Mouse (Mus musculus) lung, embryonic 15.5 days (tissue): Measurements from ENCODE around the gene Vmn1r45. TPM values are rescaled to one million over a fixed set of nuclear protein-coding genes. Genes with fewer than 3 reads are reported as not detected.
"Not testable (repeated sequence)": the region's sequence is repeated elsewhere in the genome, so short reads cannot be mapped to it uniquely, and the experiment has no call there.

Source experiments
- ATAC-seq: fragments of 200-750 bp; cut with Nextera tagmentation; 2 replicates; pipeline ENCODE4 v1.8.0; 2017; ENCODE audit warnings: moderate number of reproducible peaks, borderline replicate concordance; ENCODE audit not compliant: low FRiP score, low TSS enrichment; ENCODE audit errors: extremely low read depth
- H3K27ac ChIP-seq: fragments of 300-500 bp; sonication (generic); 2 replicates; pipeline ENCODE4 v1.5.1; 2015; ENCODE audit warnings: moderate library complexity, mild to moderate bottlenecking, inconsistent platforms
- H3K27me3 ChIP-seq: fragments of 300-500 bp; sonication (generic); 2 replicates; pipeline ENCODE4 v1.6.1; 2015; ENCODE audit warnings: inconsistent platforms
- H3K36me3 ChIP-seq: fragments of 300-500 bp; sonication (generic); 2 replicates; pipeline ENCODE4 v1.6.1; 2015; ENCODE audit warnings: inconsistent platforms
- H3K4me1 ChIP-seq: fragments of 300-500 bp; sonication (generic); 2 replicates; pipeline ENCODE4 v1.6.1; 2015; ENCODE audit warnings: inconsistent platforms
- H3K4me2 ChIP-seq: fragments of 300-500 bp; sonication (generic); 2 replicates; pipeline ENCODE4 v1.6.1; 2015; ENCODE audit warnings: inconsistent platforms, mild to moderate bottlenecking, moderate library complexity
- H3K4me3 ChIP-seq: fragments of 300-500 bp; sonication (generic); 2 replicates; pipeline ENCODE4 v1.5.1; 2015; ENCODE audit warnings: mild to moderate bottlenecking, inconsistent platforms
- H3K9ac ChIP-seq: fragments of 300-500 bp; sonication (generic); 2 replicates; pipeline ENCODE4 v1.6.1; 2015; ENCODE audit warnings: inconsistent platforms
- H3K9me3 ChIP-seq: fragments of 300-500 bp; sonication (generic); 2 replicates; pipeline ENCODE4 v1.6.1; 2016; ENCODE audit warnings: inconsistent platforms
- WGBS: fragments of 180-500 bp; shearing (Covaris S2); methylation state at CpG from one replicate; pipeline ENCODE4 v1.1.7; 2015; 5-methylcytosine and 5-hydroxymethylcytosine counted together
- polyA plus RNA-seq: library from polyadenylated mRNA; unstranded; fragments of >200 nt; fragmentation: Nextera tagmentation; extraction: Ambion mirVana; gene quantifications from 2 replicates; pipeline ENCODE4 v1.2.1, GENCODE M21; 2015

The Vmn1r45 gene
- polyA plus RNA-seq: not detected in 2 replicates

GRCm38 (mm10) chr6:89940498-89940897, at the start of gene Vmn1r45:
Gene Vmn1r45, minus strand, starts transcription at chr6:89940598.
- H3K9ac ChIP-seq, H3K9me3 ChIP-seq, ATAC-seq, H3K4me3 ChIP-seq, H3K27ac ChIP-seq, H3K36me3 ChIP-seq, H3K4me2 ChIP-seq, H3K4me1 ChIP-seq, H3K27me3 ChIP-seq: not testable (repeated sequence)
- 86% methylated on average over 2 of the region's 2 CpGs for WGBS

- no peak for ATAC-seq
- no peak overlapping the region for H3K27ac ChIP-seq
- H3K36me3 ChIP-seq: no peaks in the 10 kb centered on the region
- H3K27me3 ChIP-seq: no peaks in the 10 kb centered on the region
- no peak overlapping the region for H3K9ac ChIP-seq
- H3K4me2 ChIP-seq: no peak overlapping the region
- WGBS: 26% methylated on average over 1 of the region's 1 CpGs
- H3K9me3 ChIP-seq: no peaks in the 10 kb centered on the region
- no peak overlapping the region for H3K4me3 ChIP-seq
- H3K4me1 ChIP-seq: no peaks in the 10 kb centered on the region
These were observed 45.6 kb upstream of the Vmn1r45 start for GRCm38 (mm10) chr6:89985989-89986388.

GRCm38 (mm10) chr6:89969013-89969412, 28.6 kb upstream of the Vmn1r45 start, which contains the start of gene Vmn1r46:
Gene Vmn1r46, plus strand, starts transcription at chr6:89969313.
- Histone ChIP-seq H3K4me1 (no peaks in the 10 kb centered on the region), H3K9ac (no peak within 1 kb of the TSS), H3K4me3 (no peak within 1 kb of the TSS), H3K36me3 (no peaks in the 10 kb centered on the region), H3K27me3 (no peaks in the 10 kb centered on the region), H3K4me2 (no peak within 1 kb of the TSS), H3K9me3 (no peaks in the 10 kb centered on the region), H3K27ac (no peak within 1 kb of the TSS)
- ATAC-seq: no peak
- 49% methylated on average over 2 of the region's 2 CpGs for WGBS

- H3K36me3 ChIP-seq: no peaks in the 10 kb centered on the region
- no peak for ATAC-seq
These were observed 25.9 kb upstream of the Vmn1r45 start for GRCm38 (mm10) chr6:89966341-89966740.

GRCm38 (mm10) chr6:89953556-89953955, 13.2 kb upstream of the Vmn1r45 start:
- H3K9me3 ChIP-seq: no peaks in the 10 kb centered on the region
- no peak overlapping the region for H3K9ac ChIP-seq
- H3K4me3 ChIP-seq: no peak overlapping the region
- H3K27ac ChIP-seq: no peak overlapping the region
- no peaks in the 10 kb centered on the region for H3K36me3 ChIP-seq
- H3K4me2 ChIP-seq: no peak overlapping the region
- WGBS: 63% methylated on average over 2 of the region's 2 CpGs
- no peaks in the 10 kb centered on the region for H3K4me1 ChIP-seq
- H3K27me3 ChIP-seq: no peaks in the 10 kb centered on the region
- no peak for ATAC-seq

More at GRCm38 (mm10) chr6:89966341-89966740, 25.9 kb upstream of the Vmn1r45 start:
- H3K4me3 ChIP-seq: no peak overlapping the region
- H3K4me1 ChIP-seq: no peaks in the 10 kb centered on the region
- H3K9ac ChIP-seq: no peak overlapping the region
- no peaks in the 10 kb centered on the region for H3K9me3 ChIP-seq
- no peaks in the 10 kb centered on the region for H3K27me3 ChIP-seq
- no peak overlapping the region for H3K4me2 ChIP-seq
- H3K27ac ChIP-seq: no peak overlapping the region

- WGBS: 78% methylated on average over 2 of the region's 2 CpGs
- Histone ChIP-seq H3K4me3 (no peak overlapping the region), H3K4me2 (no peak overlapping the region), H3K9me3 (no peaks in the 10 kb centered on the region), H3K4me1 (no peaks in the 10 kb centered on the region), H3K36me3 (no peaks in the 10 kb centered on the region), H3K27me3 (no peaks in the 10 kb centered on the region), H3K9ac (no peak overlapping the region), H3K27ac (no peak overlapping the region)
- ATAC-seq: no peak
These were observed 528 bp upstream of the Vmn1r45 start for GRCm38 (mm10) chr6:89940926-89941325.

GRCm38 (mm10) chr6:89883812-89884211, 56.6 kb downstream of the Vmn1r45 start:
- no peak overlapping the region for H3K4me2 ChIP-seq
- 31% methylated on average over 2 of the region's 2 CpGs for WGBS
- no peak for ATAC-seq
- H3K9me3 ChIP-seq: no peaks in the 10 kb centered on the region
- H3K4me3 ChIP-seq: no peak overlapping the region
- no peak overlapping the region for H3K27ac ChIP-seq
- no peak overlapping the region for H3K9ac ChIP-seq
- H3K36me3 ChIP-seq: no peaks in the 10 kb centered on the region
- no peaks in the 10 kb centered on the region for H3K27me3 ChIP-seq
- no peaks in the 10 kb centered on the region for H3K4me1 ChIP-seq

- ATAC-seq: no peak
- H3K36me3 ChIP-seq: no peaks in the 10 kb centered on the region
- no peaks in the 10 kb centered on the region for H3K4me1 ChIP-seq
- H3K27me3 ChIP-seq: no peaks in the 10 kb centered on the region
- no peak within 1 kb of the TSS for H3K9ac ChIP-seq
- WGBS: 83% methylated on average over 1 of the region's 1 CpGs
- no peaks in the 10 kb centered on the region for H3K9me3 ChIP-seq
- H3K4me2 ChIP-seq: no peak within 1 kb of the TSS
- H3K27ac ChIP-seq: no peak within 1 kb of the TSS
- H3K4me3 ChIP-seq: no peak within 1 kb of the TSS
These were observed 57.0 kb downstream of the Vmn1r45 start, which contains the start of gene Vmn1r44 for GRCm38 (mm10) chr6:89883360-89883759. Gene Vmn1r44, plus strand, starts transcription at chr6:89883660.

Other genes with a start within 250 kb of the Vmn1r45 start
- not detected in 2 replicates for gene Vmn1r40, start 233.1 kb downstream of the Vmn1r45 start, polyA plus RNA-seq
- not detected in 2 replicates for gene Vmn1r41, start 199.8 kb downstream of the Vmn1r45 start, polyA plus RNA-seq
- gene Vmn1r42, start 64.2 kb downstream of the Vmn1r45 start, polyA plus RNA-seq: not detected in 2 replicates
- gene Vmn1r43, start 64.2 kb downstream of the Vmn1r45 start, polyA plus RNA-seq: 0.01 TPM in 1 of 2 replicates, not detected in the other
- not detected in 2 replicates for gene Vmn1r44, start 56.9 kb downstream of the Vmn1r45 start, polyA plus RNA-seq
- gene Vmn1r46, start 28.7 kb upstream of the Vmn1r45 start, polyA plus RNA-seq: not detected in 2 replicates
- not detected in 2 replicates for gene Vmn1r47, start 75.5 kb upstream of the Vmn1r45 start, polyA plus RNA-seq
- gene Vmn1r48, start 96.2 kb upstream of the Vmn1r45 start, polyA plus RNA-seq: not detected in 2 replicates
- not detected in 2 replicates for gene Vmn1r49, start 137.9 kb upstream of the Vmn1r45 start, polyA plus RNA-seq
- gene Vmn1r50, start 160.8 kb upstream of the Vmn1r45 start, polyA plus RNA-seq: not detected in 2 replicates
- gene Vmn1r51, start 182.0 kb upstream of the Vmn1r45 start, polyA plus RNA-seq: not detected in 2 replicates
- gene Vmn1r52, start 234.2 kb upstream of the Vmn1r45 start, polyA plus RNA-seq: not detected in 2 replicates